Mouse (Mus musculus): ENCODE data around the gene Reep3. TPM values are rescaled to one million over a fixed set of nuclear protein-coding genes. Genes with fewer than 3 reads are reported as not detected.

Reep3 gene
- total and polyA plus RNA-seq, 3 experiments, result 0.01 TPM; not detected in 2

GRCm38 (mm10) chr10:67075931-67076878 lies 20.5 kb downstream of the Reep3 start:
- Histone ChIP-seq H3K9ac (ENCODE audit: control insufficient read depth, low read depth, low read length, poor library complexity, severe bottlenecking) (no peak overlapping the region), H3K27ac (ENCODE audit: control insufficient read depth, low read depth, low read length) (no peak overlapping the region), H3K27me3 (ENCODE audit: control insufficient read depth in 1 of 2, insufficient read depth in 2 of 2, low read length in 2 of 2) (no peaks in the 10 kb centered on the region; a peak in 1 of 4 replicates), H3K79me2 (ENCODE audit: control insufficient read depth, insufficient read depth, low read length, poor library complexity) (no peaks in the 10 kb centered on the region), H3K9me3 (replicated peaks; ENCODE audit: insufficient read depth, low read length) (no peaks in the 10 kb centered on the region), H3K4me3 (ENCODE audit: control insufficient read depth in 1 of 2, insufficient read depth in 1 of 2, low read depth in 2 of 2, low read length in 2 of 2) (no peak overlapping the region), H3K36me3 (ENCODE audit: control insufficient read depth in 1 of 2, insufficient read depth in 2 of 2, low read length in 2 of 2) (no peaks in the 10 kb centered on the region), H3K4me1 (ENCODE audit: control insufficient read depth in 1 of 2, insufficient read depth in 2 of 2, low read length in 2 of 2) (no peaks in the 10 kb centered on the region)
- no peak for TF ChIP-seq GABPA (IDR thresholded peaks at IDR 0.05; ENCODE audit: low read depth, low read length)
- TF ChIP-seq ZKSCAN1 (IDR thresholded peaks at IDR 0.05; ENCODE audit: low read depth, low read length), result no peak
- TF ChIP-seq ZC3H11A (IDR thresholded peaks at IDR 0.05; ENCODE audit: low read depth, low read length), result no peak
- TF ChIP-seq NELFE (IDR thresholded peaks at IDR 0.05; ENCODE audit: low read depth, low read length), result no peak
- no peak for TF ChIP-seq TBP (IDR thresholded peaks at IDR 0.05; ENCODE audit: low read depth, low read length)
- no peak for TF ChIP-seq USF2 (IDR thresholded peaks at IDR 0.05; ENCODE audit: borderline replicate concordance in 1 of 2, insufficient read depth in 1 of 2, low read depth in 1 of 2, low read length in 2 of 2)
- no peak for TF ChIP-seq NRF1 (IDR thresholded peaks at IDR 0.05; ENCODE audit: insufficient read depth, low read depth, low read length, poor library complexity, severe bottlenecking)
- no peak for TF ChIP-seq UBTF (IDR thresholded peaks at IDR 0.05; ENCODE audit: borderline replicate concordance, insufficient read depth, low read depth, low read length)
- DNase-seq (ENCODE audit: low read depth, low spot score), result no peak

- Histone ChIP-seq H3K9ac (ENCODE audit: control insufficient read depth, low read depth, low read length, poor library complexity, severe bottlenecking) (no peak overlapping the region), H3K9me3 (replicated peaks; ENCODE audit: insufficient read depth, low read length) (no peaks in the 10 kb centered on the region)
Measured at GRCm38 (mm10) chr10:67073577-67073976, 23.2 kb downstream of the Reep3 start.

More at GRCm38 (mm10) chr10:67073577-67073976, 23.2 kb downstream of the Reep3 start:
- Histone ChIP-seq H3K4me1 (ENCODE audit: control insufficient read depth in 1 of 2, insufficient read depth in 2 of 2, low read length in 2 of 2) (no peaks in the 10 kb centered on the region), H3K4me3 (ENCODE audit: control insufficient read depth in 1 of 2, insufficient read depth in 1 of 2, low read depth in 2 of 2, low read length in 2 of 2) (no peak overlapping the region), H3K27ac (ENCODE audit: control insufficient read depth, low read depth, low read length) (no peak overlapping the region), H3K79me2 (ENCODE audit: control insufficient read depth, insufficient read depth, low read length, poor library complexity) (no peaks in the 10 kb centered on the region), H3K36me3 (ENCODE audit: control insufficient read depth in 1 of 2, insufficient read depth in 2 of 2, low read length in 2 of 2) (no peaks in the 10 kb centered on the region), H3K27me3 (ENCODE audit: control insufficient read depth in 1 of 2, insufficient read depth in 2 of 2, low read length in 2 of 2) (no peaks in the 10 kb centered on the region; a peak in 1 of 4 replicates)
- DNase-seq (ENCODE audit: low read depth, low spot score), result no peak
- no peak for TF ChIP-seq USF1 (IDR thresholded peaks at IDR 0.05; ENCODE audit: low read depth, low read length)
- no peak for TF ChIP-seq E2F4 (IDR thresholded peaks at IDR 0.05; ENCODE audit: borderline replicate concordance, low read depth, low read length)
- TF ChIP-seq TAL1 (IDR thresholded peaks at IDR 0.05; ENCODE audit: low read length), result no peak
- TF ChIP-seq UBTF (IDR thresholded peaks at IDR 0.05; ENCODE audit: borderline replicate concordance, insufficient read depth, low read depth, low read length), result no peak
- TF ChIP-seq MXI1 (IDR thresholded peaks at IDR 0.05; ENCODE audit: low read depth, low read length), result no peak
- no peak for TF ChIP-seq RCOR1 (IDR thresholded peaks at IDR 0.05; ENCODE audit: low read depth, low read length)
- no peak for TF ChIP-seq RAD21 (IDR thresholded peaks at IDR 0.05; ENCODE audit: low read depth, low read length)
- TF ChIP-seq ZMIZ1 (IDR thresholded peaks at IDR 0.05; ENCODE audit: low read depth, low read length), result no peak
- TF ChIP-seq MAZ (IDR thresholded peaks at IDR 0.05; ENCODE audit: low read depth, low read length), result no peak
- no peak for TF ChIP-seq MAFK (IDR thresholded peaks at IDR 0.05; ENCODE audit: borderline replicate concordance, low read depth, low read length)
- no peak for TF ChIP-seq TBP (IDR thresholded peaks at IDR 0.05; ENCODE audit: low read depth, low read length)
- no peak for TF ChIP-seq ZC3H11A (IDR thresholded peaks at IDR 0.05; ENCODE audit: low read depth, low read length)
